Mouse (Mus musculus) brain, embryonic 14.5 days (tissue): ENCODE data around the gene Micall1.

Experiments used
- CTCF ChIP-seq: fragments of 200-500 bp; IDR thresholded peaks from 2 replicates; pipeline ENCODE4 v1.5.1; 2012; ENCODE audit warnings: inconsistent platforms, mild to moderate bottlenecking, moderate library complexity, borderline replicate concordance; ENCODE audit not compliant: insufficient read depth, insufficient read length; ENCODE audit errors: extremely low read depth
- POLR2A ChIP-seq: fragments of 200-500 bp; IDR thresholded peaks from 2 replicates; pipeline ENCODE4 v1.6.1; 2012; ENCODE audit warnings: mild to moderate bottlenecking, inconsistent platforms, borderline replicate concordance; ENCODE audit not compliant: poor library complexity, insufficient read depth, insufficient read length, severe bottlenecking; ENCODE audit errors: extremely low read depth

DNA sequence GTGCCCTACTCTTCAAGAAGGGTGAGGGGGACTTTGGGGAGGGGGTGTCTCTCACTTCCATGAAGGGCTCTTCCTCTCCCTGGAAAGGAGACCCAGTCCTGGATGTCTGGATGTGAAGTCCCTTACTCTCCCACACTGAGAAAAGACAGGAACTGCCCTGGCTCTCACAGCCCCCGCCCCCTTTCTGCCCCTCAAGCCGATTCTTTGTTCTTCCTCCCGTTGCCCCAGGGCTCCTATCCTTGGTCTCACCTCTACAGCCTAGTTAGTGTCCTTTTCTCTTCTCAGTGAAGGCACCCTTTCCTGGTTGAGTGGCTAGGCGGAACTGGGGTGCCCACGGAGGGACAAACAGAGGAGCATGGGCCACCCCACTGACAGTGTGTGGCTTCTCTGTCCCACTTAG lies 56.4 kb downstream of the Micall1 start, which contains the start of gene Sox10:
- no peak for TF ChIP-seq CTCF
- no peak for TF ChIP-seq POLR2A
